Mouse (Mus musculus) mature B cell (primary cell): ENCODE data around the gene Oxct1.

ENCODE experiments used
- in situ Hi-C: fragments of 300-500 bp; cut with MboI; formaldehyde crosslinking; loops from 2 replicates; pipeline ENCODE4 v1.14.3; 2019

The Oxct1 gene

DNA sequence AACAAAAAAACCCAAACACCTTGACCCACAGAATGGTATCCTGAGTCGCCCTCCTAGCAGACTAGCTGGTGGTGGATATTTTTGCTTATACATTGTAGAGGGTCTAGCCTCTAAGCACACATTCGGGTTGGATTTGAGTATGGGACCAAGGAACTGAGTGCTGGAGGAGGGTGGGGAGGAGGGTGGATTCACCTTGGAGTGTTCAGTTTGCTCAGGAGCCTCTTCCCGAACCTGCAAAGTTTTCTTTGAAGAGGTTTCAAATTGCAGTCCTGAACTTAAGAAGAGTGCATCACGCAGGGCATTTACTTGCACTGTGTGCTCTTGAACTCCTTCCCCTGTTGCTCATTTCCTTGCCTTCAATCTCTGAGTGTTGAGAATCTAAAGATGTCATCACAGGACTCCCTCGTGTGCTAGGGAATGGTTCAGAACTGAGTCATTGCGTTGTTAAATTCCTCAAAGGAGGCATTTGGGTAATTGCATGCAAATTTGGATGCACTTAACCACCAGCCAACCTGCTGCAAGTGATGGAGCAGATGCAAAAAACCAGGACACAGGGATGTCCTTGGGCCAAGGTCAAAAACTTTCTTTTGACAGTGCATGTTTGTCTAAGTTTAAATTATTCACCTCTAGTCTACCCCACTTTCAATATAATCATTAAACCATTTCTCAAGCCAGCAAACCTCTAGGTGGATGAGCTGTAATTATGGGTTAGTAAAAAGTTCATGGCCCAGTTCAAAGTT lies 1.7 kb downstream of the Oxct1 start:
- in situ Hi-C loops, result no loop called here

GRCm38 (mm10) chr15:4028411-4028700 lies 2.2 kb downstream of the Oxct1 start:
- in situ Hi-C loops, result no loop called here

GRCm38 (mm10) chr15:4028960-4029359 lies 2.8 kb downstream of the Oxct1 start:
- in situ Hi-C loops, result no loop called here

GRCm38 (mm10) chr15:4033168-4034004 lies 7.2 kb downstream of the Oxct1 start:
- in situ Hi-C loops, result no loop called here

DNA sequence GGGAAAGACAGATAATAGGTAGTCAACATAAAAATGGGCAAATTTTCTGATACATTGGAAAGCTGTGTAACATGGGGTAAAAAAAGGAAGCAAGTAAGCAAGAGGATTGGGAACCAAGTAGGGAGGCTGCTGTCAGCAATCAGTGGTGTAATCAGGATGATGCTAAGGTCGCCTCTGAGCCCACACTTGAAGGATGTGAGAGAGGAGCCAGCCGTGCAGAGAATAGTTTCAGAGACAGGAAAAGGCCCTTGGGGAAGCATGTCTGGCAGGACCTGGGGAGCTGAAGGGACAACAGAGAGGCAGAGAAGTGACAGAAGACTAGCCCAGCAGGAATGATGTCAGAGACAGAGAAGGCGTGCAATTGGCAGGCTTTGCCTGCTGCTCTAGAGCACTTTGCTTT lies 16.2 kb downstream of the Oxct1 start:
- in situ Hi-C loops, result no loop called here

- in situ Hi-C loops, result no loop called here
Measured at GRCm38 (mm10) chr15:4043032-4043471, 16.9 kb downstream of the Oxct1 start.

DNA sequence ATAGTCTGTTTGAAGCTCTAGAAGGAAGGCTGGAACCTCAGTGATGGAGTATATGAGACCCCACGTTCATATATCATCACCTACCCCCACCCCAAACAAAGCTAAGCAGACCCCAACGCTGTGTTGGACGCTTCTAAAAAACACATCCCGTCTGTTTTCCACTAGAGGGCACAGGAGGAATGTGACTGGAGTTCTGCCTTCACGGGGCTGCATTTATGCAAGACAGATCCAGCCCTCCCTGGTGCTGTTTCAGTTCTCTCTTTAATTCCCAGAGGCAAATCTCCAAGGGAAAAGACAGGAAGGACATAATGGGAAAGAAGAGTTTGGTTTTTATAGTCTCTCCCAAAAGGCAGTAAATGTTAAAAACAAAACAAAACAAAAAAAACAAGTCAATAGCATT lies 30.4 kb downstream of the Oxct1 start:
- in situ Hi-C loops, result no loop called here

- in situ Hi-C loops, result no loop called here
Measured at GRCm38 (mm10) chr15:4063574-4063973, 37.4 kb downstream of the Oxct1 start.

GRCm38 (mm10) chr15:4064013-4064412 lies 37.8 kb downstream of the Oxct1 start:
- in situ Hi-C loops, result no loop called here

- in situ Hi-C loops, result no loop called here
Measured at GRCm38 (mm10) chr15:4064694-4065093, 38.5 kb downstream of the Oxct1 start.

DNA sequence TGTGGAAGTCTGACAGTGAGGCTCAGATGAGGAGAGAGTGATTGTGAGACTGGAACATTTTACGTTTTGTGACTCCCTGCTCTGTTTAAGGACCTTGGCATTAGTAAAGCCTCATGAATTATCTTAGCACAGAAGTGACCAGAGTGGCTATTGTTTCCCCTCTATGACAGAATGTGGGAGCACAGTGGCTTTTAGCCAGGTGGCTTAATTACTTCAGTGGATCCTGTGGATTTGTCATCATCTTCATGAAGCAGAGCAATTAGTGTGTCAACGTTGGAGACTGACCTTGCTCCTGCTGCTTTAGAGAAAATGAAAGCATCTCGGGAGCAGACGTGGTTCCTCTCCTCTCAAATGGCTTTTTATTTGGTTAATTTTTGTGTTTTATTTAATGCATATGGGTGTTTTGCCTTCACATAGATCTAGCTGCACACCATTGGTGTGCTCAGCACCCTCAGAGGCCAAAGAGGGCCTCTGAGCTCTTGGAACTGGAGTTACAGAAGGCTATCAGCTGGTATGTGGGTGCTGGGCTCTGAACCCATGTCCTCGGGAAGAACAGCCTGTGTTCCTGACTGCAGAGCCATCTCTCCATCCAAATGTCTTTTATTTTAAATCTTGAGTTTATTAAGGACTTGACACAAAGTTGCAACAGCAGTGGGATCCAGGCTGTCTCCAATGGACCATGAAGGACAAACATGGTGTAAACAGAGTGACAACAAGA lies 41.2 kb downstream of the Oxct1 start:
- in situ Hi-C loops, result no loop called here

- in situ Hi-C loops, result no loop called here
Measured at GRCm38 (mm10) chr15:4077978-4078377, 51.8 kb downstream of the Oxct1 start.

GRCm38 (mm10) chr15:4078785-4079184 lies 52.6 kb downstream of the Oxct1 start:
- in situ Hi-C loops, result no loop called here

DNA sequence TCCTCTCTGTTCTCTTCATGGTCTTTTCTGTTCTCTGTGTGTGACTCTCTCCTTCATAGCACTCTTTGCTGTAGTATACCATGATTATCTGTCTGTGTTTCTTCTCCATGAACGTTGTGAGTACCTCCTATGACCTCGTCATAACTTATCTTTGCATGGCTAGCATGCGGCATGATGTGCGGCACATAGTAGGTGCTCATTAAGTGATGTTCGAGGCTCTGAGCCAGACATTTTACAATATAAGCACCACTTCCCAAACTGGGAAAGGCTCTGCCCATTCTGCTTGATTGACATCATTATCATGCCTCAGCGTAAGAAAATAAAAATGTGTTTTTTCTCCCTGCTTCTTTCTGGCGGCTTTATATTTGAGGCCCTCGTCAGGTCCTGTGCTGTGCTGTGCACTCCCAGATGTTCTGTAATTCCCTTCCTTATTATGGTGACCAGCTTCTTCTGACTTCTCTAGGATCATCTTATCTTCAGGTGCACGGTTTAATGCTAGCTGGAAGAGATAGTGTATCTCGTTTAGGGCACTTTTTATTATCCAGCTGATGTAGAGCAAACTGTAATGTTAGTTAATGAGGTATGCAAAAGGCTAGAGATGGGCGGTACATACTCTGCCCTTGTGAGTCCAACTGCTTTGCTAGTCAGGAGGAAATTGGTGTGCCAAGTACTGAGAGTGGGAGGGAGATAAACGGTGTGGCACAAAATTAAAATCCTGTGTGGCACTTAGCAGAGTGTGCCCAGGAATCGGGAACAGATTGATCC lies 53.4 kb downstream of the Oxct1 start:
- in situ Hi-C loops, result no loop called here

GRCm38 (mm10) chr15:4085600-4086384 lies 59.6 kb downstream of the Oxct1 start:
- in situ Hi-C loops, result no loop called here

DNA sequence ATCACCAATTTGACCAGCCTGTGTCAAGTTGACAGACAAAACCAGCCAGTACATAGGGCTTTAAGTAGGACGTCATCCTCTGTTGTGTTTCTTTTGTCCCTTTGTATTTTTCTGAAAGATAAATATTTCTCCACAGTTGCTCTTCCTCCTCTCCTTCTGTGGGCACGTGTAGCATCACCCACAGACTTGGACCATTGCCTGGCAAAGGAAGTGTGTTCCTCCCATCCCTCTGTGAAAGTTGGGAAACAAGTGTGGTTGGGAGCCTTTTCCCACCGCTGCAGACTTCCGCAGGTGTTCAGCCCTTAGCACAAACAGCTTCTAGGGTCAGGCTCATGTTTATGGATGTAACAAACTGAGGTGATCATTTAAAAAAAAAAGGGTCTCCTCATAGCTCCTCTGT lies 61.3 kb downstream of the Oxct1 start:
- in situ Hi-C loops, result no loop called here

DNA sequence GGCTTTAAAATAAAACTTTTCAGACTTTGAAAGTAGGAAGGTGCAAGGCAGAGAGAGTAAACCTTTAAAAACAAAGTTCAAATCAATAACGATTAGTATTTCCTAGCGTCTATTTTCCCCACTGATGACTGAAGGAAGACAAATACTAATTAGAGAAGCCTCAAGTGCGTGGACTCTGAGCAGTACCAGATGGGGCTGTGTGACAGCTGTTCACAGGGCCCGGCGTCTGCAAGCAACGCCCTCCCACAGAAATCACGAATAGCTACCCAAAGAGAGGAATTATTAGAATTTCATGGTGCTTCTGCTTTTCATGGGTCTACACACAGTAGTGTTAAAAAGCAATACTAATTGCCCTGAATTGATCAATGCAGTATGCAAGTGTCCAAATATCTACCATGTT lies 61.7 kb downstream of the Oxct1 start:
- in situ Hi-C loops, result no loop called here

GRCm38 (mm10) chr15:4090601-4091000 lies 64.4 kb downstream of the Oxct1 start:
- in situ Hi-C loops, result no loop called here

DNA sequence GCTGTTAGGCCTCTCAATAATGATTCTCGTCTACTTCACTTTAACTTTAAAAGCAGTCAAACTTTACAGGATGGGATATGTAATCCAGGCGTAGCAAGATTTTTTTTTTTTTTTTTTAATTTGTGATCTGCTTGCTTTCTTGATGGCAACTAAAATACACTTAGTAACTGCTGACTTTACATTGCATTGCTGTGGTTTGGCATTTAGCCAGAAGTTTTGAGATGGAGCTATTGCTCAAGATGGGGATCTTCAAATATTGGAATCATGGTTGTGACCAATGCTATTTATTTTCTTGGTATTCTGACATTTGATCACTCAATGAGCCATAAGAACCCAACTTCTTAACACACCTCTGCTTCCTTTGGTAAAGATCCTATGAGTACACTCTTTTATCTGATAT lies 66.4 kb downstream of the Oxct1 start:
- in situ Hi-C loops, result no loop called here

- in situ Hi-C loops, result no loop called here
Measured at GRCm38 (mm10) chr15:4100341-4100921, 74.2 kb downstream of the Oxct1 start.

GRCm38 (mm10) chr15:4101025-4101424 lies 74.8 kb downstream of the Oxct1 start:
- in situ Hi-C loops, result no loop called here
